Mouse (Mus musculus): ENCODE data around the gene Vgll2. TPM values are rescaled to one million over a fixed set of nuclear protein-coding genes. Genes with fewer than 3 reads are reported as not detected.

Vgll2 gene
- polyA plus RNA-seq, 1 experiment = not detected

DNA sequence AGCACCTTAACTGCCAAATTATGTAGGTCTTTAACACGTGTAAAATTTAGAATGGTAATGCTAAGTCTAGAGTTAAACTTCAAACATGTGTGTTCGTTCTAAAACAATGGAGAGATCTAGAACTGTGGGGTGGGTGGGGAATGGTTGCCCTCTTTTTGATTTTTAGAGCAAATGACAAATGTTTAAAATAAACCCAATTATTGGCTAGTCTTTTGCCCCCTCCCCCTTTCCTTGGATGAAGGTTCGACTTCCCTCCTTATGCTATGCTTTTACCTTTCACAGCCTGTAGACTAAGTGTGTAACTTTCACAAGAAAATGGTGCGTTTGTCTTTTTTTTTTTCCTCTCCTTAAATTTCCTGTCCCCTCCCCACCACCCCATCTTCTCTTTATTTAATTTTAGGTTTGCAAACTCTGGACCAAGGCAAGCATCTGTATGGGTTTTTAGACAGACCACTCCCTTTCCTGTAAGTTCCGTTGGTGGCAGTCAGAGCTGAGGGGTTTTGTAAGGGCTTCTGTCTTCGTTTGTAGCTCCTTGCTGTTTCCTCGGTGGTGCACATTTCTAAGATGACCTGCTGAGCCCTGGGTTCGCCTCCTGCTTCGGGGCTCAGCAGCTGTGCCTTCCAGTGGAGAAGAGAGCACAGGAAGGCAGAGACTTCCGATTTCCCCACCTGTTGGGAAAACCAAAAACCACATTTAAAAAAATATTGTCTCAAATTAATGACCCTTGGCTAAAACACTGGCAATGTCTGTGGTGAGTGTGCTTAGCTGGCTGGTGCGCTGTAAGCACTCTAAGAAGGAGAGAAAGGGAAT, 6.5 kb downstream of the Vgll2 start:
- no peak for TF ChIP-seq POLR2A (IDR thresholded peaks at IDR 0.05; ENCODE audit: low read depth, low read length)
- no peak for TF ChIP-seq CTCF (IDR thresholded peaks at IDR 0.05; ENCODE audit: extremely low read depth, insufficient read depth, insufficient read length, insufficient replicate concordance)
- no peaks in the 10 kb centered on the region; the same call in 1 of the 2 replicates for H3K27me3 ChIP-seq (ENCODE audit: control insufficient read depth, insufficient read depth, low read length)
- H3K4me1 ChIP-seq (ENCODE audit: control insufficient read depth, insufficient read depth, insufficient read length) = no peaks in the 10 kb centered on the region
- WGBS = 6% methylated on average over 11 of the region's 11 CpGs
- H3K36me3 ChIP-seq (ENCODE audit: control insufficient read depth, insufficient read depth, low read length) = no peaks in the 10 kb centered on the region
- H3K4me3 ChIP-seq (ENCODE audit: extremely low read depth, insufficient read depth, insufficient read length) = no peak overlapping the region
- no peak for DNase-seq (ENCODE audit: low read depth in 1 of 2, low spot score in 2 of 2)
- H3K27ac ChIP-seq (ENCODE audit: insufficient read depth, low read length) = no peak overlapping the region

DNA sequence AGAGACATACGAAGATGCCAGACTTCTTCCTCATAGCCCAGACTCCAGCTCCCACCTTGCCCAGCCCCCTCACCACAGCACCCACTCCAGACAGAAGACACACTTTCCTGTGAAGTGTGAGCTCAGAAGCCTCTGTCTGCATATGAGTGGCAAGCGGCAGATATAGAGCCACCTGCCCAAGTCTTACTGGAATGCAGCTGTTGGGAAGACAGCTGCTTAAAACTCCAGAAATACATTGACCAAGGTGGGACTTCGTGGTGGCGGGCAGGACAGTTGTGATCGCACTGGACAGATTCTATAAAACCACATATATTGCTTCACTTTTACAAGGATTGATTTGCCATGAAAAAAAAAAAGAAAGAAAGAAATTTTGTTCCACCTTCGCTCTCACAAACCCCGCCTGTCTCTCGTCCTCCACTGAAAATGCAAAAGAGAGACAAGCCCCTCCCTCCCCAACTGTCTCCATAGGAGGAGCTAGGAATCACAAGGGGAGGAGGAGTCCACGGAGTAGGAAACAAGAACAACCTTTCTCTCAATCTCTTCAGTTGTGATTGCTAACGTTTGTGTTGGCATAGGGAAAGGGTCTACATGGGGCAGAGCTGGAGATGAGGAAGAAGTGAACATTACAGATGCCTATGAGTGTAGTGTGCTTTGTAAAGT, 7.2 kb downstream of the Vgll2 start:
- no peaks in the 10 kb centered on the region for H3K36me3 ChIP-seq (ENCODE audit: control insufficient read depth, insufficient read depth, low read length)
- DNase-seq (ENCODE audit: low read depth in 1 of 2, low spot score in 2 of 2) = no peak
- H3K4me3 ChIP-seq (ENCODE audit: extremely low read depth, insufficient read depth, insufficient read length) = no peak overlapping the region
- H3K4me1 ChIP-seq (ENCODE audit: control insufficient read depth, insufficient read depth, insufficient read length) = no peaks in the 10 kb centered on the region
- TF ChIP-seq CTCF (IDR thresholded peaks at IDR 0.05; ENCODE audit: extremely low read depth, insufficient read depth, insufficient read length, insufficient replicate concordance) (no peak), POLR2A (IDR thresholded peaks at IDR 0.05; ENCODE audit: low read depth, low read length) (no peak)
- 6% methylated on average over 10 of the region's 10 CpGs for WGBS
- H3K27me3 ChIP-seq (ENCODE audit: control insufficient read depth, insufficient read depth, low read length) = no peaks in the 10 kb centered on the region; the same call in 1 of the 2 replicates
- no peak overlapping the region for H3K27ac ChIP-seq (ENCODE audit: insufficient read depth, low read length)

GRCm38 (mm10) chr10:52033729-52034128, 11.4 kb downstream of the Vgll2 start:
- TF ChIP-seq CTCF (IDR thresholded peaks at IDR 0.05; ENCODE audit: extremely low read depth, insufficient read depth, insufficient read length, insufficient replicate concordance) (no peak), POLR2A (IDR thresholded peaks at IDR 0.05; ENCODE audit: low read depth, low read length) (no peak)
- no peak overlapping the region for H3K4me3 ChIP-seq (ENCODE audit: extremely low read depth, insufficient read depth, insufficient read length)
- H3K27ac ChIP-seq (ENCODE audit: insufficient read depth, low read length) = no peak overlapping the region
- DNase-seq (ENCODE audit: low read depth in 1 of 2, low spot score in 2 of 2) = no peak
- H3K27me3 ChIP-seq (ENCODE audit: control insufficient read depth, insufficient read depth, low read length) = no peaks in the 10 kb centered on the region
- H3K36me3 ChIP-seq (ENCODE audit: control insufficient read depth, insufficient read depth, low read length) = no peaks in the 10 kb centered on the region
- H3K4me1 ChIP-seq (ENCODE audit: control insufficient read depth, insufficient read depth, insufficient read length) = no peaks in the 10 kb centered on the region

DNA sequence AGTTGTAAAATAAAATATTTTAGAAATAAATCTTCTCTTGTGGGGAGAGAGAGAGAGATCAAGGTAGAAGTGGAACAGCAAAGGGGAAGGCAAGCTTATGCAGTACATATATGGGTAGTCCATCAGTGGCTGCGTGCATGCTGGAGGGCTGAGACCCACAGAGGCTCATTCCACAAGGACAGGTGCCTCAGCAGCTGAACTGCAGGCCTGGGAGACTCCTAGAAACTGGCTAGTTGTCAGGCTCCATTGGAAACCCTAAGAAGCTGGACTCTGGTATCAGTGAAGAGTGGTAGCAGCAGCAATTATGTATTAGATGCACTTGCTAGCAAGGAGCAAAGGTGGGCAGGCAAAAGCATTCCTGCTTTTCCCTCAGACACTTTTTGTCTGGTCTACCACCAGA, 17.1 kb downstream of the Vgll2 start:
- H3K4me3 ChIP-seq (ENCODE audit: extremely low read depth, insufficient read depth, insufficient read length) = no peak overlapping the region
- no peak overlapping the region for H3K27ac ChIP-seq (ENCODE audit: insufficient read depth, low read length)
- WGBS = 72% methylated on average over 1 of the region's 1 CpGs
- no peak for DNase-seq (ENCODE audit: low read depth in 1 of 2, low spot score in 2 of 2)
- H3K4me1 ChIP-seq (ENCODE audit: control insufficient read depth, insufficient read depth, insufficient read length) = no peaks in the 10 kb centered on the region
- H3K27me3 ChIP-seq (ENCODE audit: control insufficient read depth, insufficient read depth, low read length) = no peaks in the 10 kb centered on the region
- no peaks in the 10 kb centered on the region for H3K36me3 ChIP-seq (ENCODE audit: control insufficient read depth, insufficient read depth, low read length)
- TF ChIP-seq CTCF (IDR thresholded peaks at IDR 0.05; ENCODE audit: extremely low read depth, insufficient read depth, insufficient read length, insufficient replicate concordance) (no peak), POLR2A (IDR thresholded peaks at IDR 0.05; ENCODE audit: low read depth, low read length) (no peak)

- WGBS = 86% methylated on average over 5 of the region's 5 CpGs
- Histone ChIP-seq H3K36me3 (ENCODE audit: control insufficient read depth, insufficient read depth, low read length) (no peaks in the 10 kb centered on the region), H3K4me1 (ENCODE audit: control insufficient read depth, insufficient read depth, insufficient read length) (no peaks in the 10 kb centered on the region), H3K4me3 (ENCODE audit: extremely low read depth, insufficient read depth, insufficient read length) (no peak overlapping the region), H3K27me3 (ENCODE audit: control insufficient read depth, insufficient read depth, low read length) (no peaks in the 10 kb centered on the region), H3K27ac (ENCODE audit: insufficient read depth, low read length) (no peak overlapping the region)
- DNase-seq (ENCODE audit: low read depth in 1 of 2, low spot score in 2 of 2) = no peak
- TF ChIP-seq POLR2A (IDR thresholded peaks at IDR 0.05; ENCODE audit: low read depth, low read length) = no peak
- no peak for TF ChIP-seq CTCF (IDR thresholded peaks at IDR 0.05; ENCODE audit: extremely low read depth, insufficient read depth, insufficient read length, insufficient replicate concordance)
These were observed 20.8 kb downstream of the Vgll2 start for GRCm38 (mm10) chr10:52043086-52043485.

DNA sequence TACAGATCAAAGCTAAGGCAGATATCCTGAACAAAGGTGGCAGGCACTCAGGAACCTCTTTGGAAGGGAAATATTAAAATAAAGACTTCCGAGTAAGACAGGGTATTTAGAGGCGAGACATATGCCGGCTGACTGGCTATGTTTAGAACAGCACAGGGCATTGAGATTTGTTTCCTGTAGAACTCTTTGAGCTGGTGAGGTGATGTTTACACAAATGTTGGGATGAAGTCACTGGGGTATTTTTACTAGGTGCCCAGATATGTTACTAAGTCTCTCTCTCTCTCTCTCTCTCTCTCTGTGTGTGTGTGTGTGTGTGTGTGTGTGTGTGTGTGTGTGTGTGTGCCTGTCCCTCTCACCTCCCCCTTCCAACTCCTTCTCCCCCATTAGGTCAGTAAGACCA, 26.0 kb downstream of the Vgll2 start:
- Histone ChIP-seq H3K27ac (ENCODE audit: insufficient read depth, low read length) (no peak overlapping the region), H3K36me3 (ENCODE audit: control insufficient read depth, insufficient read depth, low read length) (no peaks in the 10 kb centered on the region), H3K27me3 (ENCODE audit: control insufficient read depth, insufficient read depth, low read length) (no peaks in the 10 kb centered on the region), H3K4me1 (ENCODE audit: control insufficient read depth, insufficient read depth, insufficient read length) (no peaks in the 10 kb centered on the region), H3K4me3 (ENCODE audit: extremely low read depth, insufficient read depth, insufficient read length) (no peak overlapping the region)
- TF ChIP-seq POLR2A (IDR thresholded peaks at IDR 0.05; ENCODE audit: low read depth, low read length) = no peak
- WGBS = 35% methylated on average over 3 of the region's 3 CpGs
- no peak for DNase-seq (ENCODE audit: low read depth in 1 of 2, low spot score in 2 of 2)

DNA sequence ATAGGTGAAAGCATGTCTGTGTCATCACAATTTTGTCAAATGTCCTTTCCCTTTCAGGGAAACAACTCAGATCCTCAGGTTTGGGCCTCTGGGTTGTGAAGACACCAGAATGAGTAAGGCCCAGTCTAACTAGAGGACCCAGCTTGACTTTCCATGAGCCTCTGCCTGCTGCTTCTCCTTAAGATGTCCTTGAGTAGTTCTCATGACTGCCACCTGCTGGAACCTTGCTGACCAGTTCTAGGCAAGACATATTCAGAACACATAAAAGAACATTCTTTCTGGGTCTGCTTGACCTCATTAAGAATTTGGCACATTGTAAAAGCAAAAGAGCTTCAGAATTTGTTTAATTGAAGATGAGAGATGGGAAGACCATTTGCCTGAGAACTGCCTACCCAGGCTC, 50.2 kb downstream of the Vgll2 start:
- TF ChIP-seq CTCF (IDR thresholded peaks at IDR 0.05; ENCODE audit: extremely low read depth, insufficient read depth, insufficient read length, insufficient replicate concordance) = no peak
- no peak for TF ChIP-seq POLR2A (IDR thresholded peaks at IDR 0.05; ENCODE audit: low read depth, low read length)
- Histone ChIP-seq H3K27ac (ENCODE audit: insufficient read depth, low read length) (no peak overlapping the region), H3K4me1 (ENCODE audit: control insufficient read depth, insufficient read depth, insufficient read length) (no peaks in the 10 kb centered on the region), H3K36me3 (ENCODE audit: control insufficient read depth, insufficient read depth, low read length) (no peaks in the 10 kb centered on the region), H3K27me3 (ENCODE audit: control insufficient read depth, insufficient read depth, low read length) (no peaks in the 10 kb centered on the region), H3K4me3 (ENCODE audit: extremely low read depth, insufficient read depth, insufficient read length) (no peak overlapping the region)
- DNase-seq (ENCODE audit: low read depth in 1 of 2, low spot score in 2 of 2) = no peak

Other genes starting within 250 kb of the Vgll2 start
- gene Ros1, start 172.7 kb downstream of the Vgll2 start, polyA plus RNA-seq (2012; rRNA removed) = not detected in 2 replicates
- 2.0 and 2.2 TPM in 2 replicates for gene Dcbld1, start 211.1 kb downstream of the Vgll2 start, polyA plus RNA-seq (2012; rRNA removed)

All from spleen, adult 2 months (tissue).